Mouse (Mus musculus) frontal cortex, postnatal 10 days (tissue): Measurements from ENCODE around the gene Gm11554.
"Not testable (repeated sequence)": the region's sequence is repeated elsewhere in the genome, so short reads cannot be mapped to it uniquely, and the experiment has no call there.

Experiments
- DNase-seq, 2 experiments: peaks; one replicate each; pipeline ENCODE4 v3.0.0; 2022; ENCODE audit warnings: low spot score in 2 of 2, mixed read lengths in 1 of 2

Gm11554 gene

GRCm38 (mm10) chr11:99804346-99804745 is at the start of gene Gm11554:
Gm11554 (minus strand) TSS chr11:99804446.
- not testable (repeated sequence) for DNase-seq

- DNase-seq: no peak
Measured at GRCm38 (mm10) chr11:99851508-99851907, 47.3 kb upstream of the Gm11554 start, which contains the start of gene Krtap4-16. Krtap4-16 (minus strand) TSS chr11:99851608.

GRCm38 (mm10) chr11:99846746-99847145 is 42.5 kb upstream of the Gm11554 start:
- DNase-seq: no peak

- DNase-seq: no peak
Measured at GRCm38 (mm10) chr11:99842185-99842584, 37.9 kb upstream of the Gm11554 start.

- no peak for DNase-seq
Measured at GRCm38 (mm10) chr11:99837966-99838365, 33.7 kb upstream of the Gm11554 start, which contains the start of gene 2300003K06Rik. 2300003K06Rik (minus strand) TSS chr11:99838066.

GRCm38 (mm10) chr11:99815566-99815965 is 11.3 kb upstream of the Gm11554 start, which contains the start of gene Gm11564:
Gm11564 (minus strand) TSS chr11:99815666.
- not testable (repeated sequence) for DNase-seq

- not testable (repeated sequence) for DNase-seq
Measured at GRCm38 (mm10) chr11:99809792-99810191, 5.5 kb upstream of the Gm11554 start, which contains the start of gene Krtap4-13. Krtap4-13 (minus strand) TSS chr11:99809892.

- DNase-seq: not testable (repeated sequence)
Measured at GRCm38 (mm10) chr11:99798832-99799231, 5.4 kb downstream of the Gm11554 start, which contains the start of gene Gm11569. Gm11569 (minus strand) TSS chr11:99798932.

- DNase-seq: no peak
Measured at GRCm38 (mm10) chr11:99793367-99793766, 10.9 kb downstream of the Gm11554 start, which contains the start of gene Gm11596. Gm11596 (minus strand) TSS chr11:99793467.

- not testable (repeated sequence) for DNase-seq
Measured at GRCm38 (mm10) chr11:99784900-99785299, 19.3 kb downstream of the Gm11554 start, which contains the start of gene Krtap4-9. Krtap4-9 (plus strand) TSS chr11:99785200.

GRCm38 (mm10) chr11:99780604-99781003 is 23.6 kb downstream of the Gm11554 start, which contains the start of gene Krtap4-8:
Krtap4-8 (minus strand) TSS chr11:99780704.
- no peak for DNase-seq

GRCm38 (mm10) chr11:99778401-99778800 is 25.8 kb downstream of the Gm11554 start:
- no peak for DNase-seq

GRCm38 (mm10) chr11:99772813-99773212 is 31.4 kb downstream of the Gm11554 start, which contains the start of gene Gm11595:
Gm11595 (minus strand) TSS chr11:99772913.
- DNase-seq: not testable (repeated sequence)

GRCm38 (mm10) chr11:99768410-99768809 is 35.8 kb downstream of the Gm11554 start:
- DNase-seq: no peak

GRCm38 (mm10) chr11:99758877-99759276 is 45.4 kb downstream of the Gm11554 start:
- no peak for DNase-seq
